Mouse (Mus musculus) left cerebral cortex, postnatal 14 days (tissue): ENCODE results near the gene Eid3. TPM values are rescaled to one million over a fixed set of nuclear protein-coding genes. Genes with fewer than 3 reads are reported as not detected.
A peak's percentile ranks its signal among the peaks of the same experiment; 100 is the strongest.

Experiments
- DNase-seq, 2 experiments: peaks; one replicate each; pipeline ENCODE4 v3.0.0; 2021 to 2022; ENCODE audit warnings: low spot score in 2 of 2, mixed read lengths in 1 of 2
- intact Hi-C: fragments of 180-260 bp; cut with DNase I; formaldehyde crosslinking; loops from one replicate; pipeline ENCODE4 v1.15.1; 2025
- total RNA-seq, 2 experiments: library from RNA; stranded (reverse); gene quantifications; 2 replicates each; pipeline ENCODE4 v1.2.3; 2021

Gene Eid3
- total RNA-seq, 2 experiments from 2014 or later, result 1.1 to 2.2 TPM

DNA sequence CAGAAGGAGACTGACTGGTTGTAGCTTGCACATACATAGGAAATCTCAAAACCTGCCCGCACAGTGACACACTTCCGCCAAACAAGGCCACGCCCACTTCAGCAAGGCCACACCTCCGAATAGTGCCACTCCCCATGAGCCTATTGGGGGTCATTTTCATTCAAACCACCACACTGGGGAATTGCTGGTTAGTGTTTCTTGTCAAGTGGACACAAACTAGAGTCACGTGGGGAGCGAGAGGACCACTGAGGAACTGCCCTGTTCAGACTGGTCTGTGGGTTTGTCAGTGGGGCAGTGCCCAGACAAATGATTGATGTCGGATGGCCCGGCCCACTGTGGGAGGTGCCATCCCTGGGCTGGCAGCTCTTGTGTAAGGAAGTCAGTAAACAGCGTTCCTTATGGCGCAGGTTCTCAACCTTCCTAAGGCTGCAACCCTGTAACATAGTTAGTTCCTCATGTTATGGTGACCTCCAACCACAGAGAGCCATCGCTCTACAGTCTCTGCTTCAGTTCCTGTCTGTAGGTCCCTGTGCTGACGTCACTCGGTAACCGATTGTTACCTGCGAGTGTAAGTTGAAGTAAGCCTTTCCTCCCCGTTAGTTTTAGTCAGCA is 33.5 kb downstream of the Eid3 start:
- intact Hi-C loops, result loop anchor here (1.0 to 10.0 kb wide), 2 partner anchors 84 to 455 kb away; no protein-coding TSS in a partner anchor

GRCm38 (mm10) chr10:82900546-82900945 is 34.1 kb downstream of the Eid3 start:
- peak; percentile 44 to 75 for DNase-seq
- intact Hi-C loops, result loop anchor here (1.0 to 10.0 kb wide), 2 partner anchors 84 to 454 kb away; no protein-coding TSS in a partner anchor

More for the DNA sequence above, 33.5 kb downstream of the Eid3 start:
- DNase-seq, result no peak

DNA sequence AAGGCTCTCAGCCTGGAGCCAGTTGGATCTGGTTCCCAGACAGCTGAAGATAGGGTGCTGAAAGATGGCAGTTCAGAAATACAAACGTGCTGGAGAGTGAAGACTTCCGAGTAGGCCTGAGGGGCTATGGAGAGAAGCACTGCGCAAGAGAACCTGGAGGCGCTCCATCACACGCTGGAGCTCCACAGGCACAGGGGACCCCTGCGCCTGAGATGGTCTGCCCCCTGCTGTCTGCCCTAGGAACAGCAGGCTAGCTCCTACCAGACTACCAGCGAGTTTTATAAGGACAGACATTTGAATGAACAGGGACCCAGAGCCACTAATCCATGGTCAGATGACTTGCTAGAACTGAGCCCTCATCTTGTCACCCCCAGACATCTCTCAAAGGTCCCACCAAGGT is 35.0 kb downstream of the Eid3 start:
- peak; percentile 83 to 86 for DNase-seq
- intact Hi-C loops, result loop anchor here (10.0 kb wide), 1 partner anchor 453 kb away; no protein-coding TSS in a partner anchor

DNA sequence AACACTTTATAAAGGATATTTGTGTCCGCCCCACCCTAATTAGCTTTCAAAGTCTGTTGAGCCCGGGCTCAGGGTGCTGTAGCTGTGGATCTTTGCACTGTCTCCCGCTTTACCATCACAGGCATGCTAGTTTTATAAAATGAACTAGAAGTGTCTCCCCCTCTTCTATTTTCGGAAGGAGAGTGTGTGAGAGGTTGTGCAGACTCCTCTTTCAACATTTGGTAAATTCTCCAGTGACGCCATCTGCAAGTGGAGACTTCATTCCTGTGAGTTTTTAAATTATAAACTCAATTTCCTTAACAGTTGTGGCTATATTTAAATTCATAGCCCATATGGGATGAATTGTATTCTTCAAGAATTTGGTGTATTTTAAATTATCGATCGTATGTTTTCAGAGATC is 42.1 kb downstream of the Eid3 start:
- peak in 1 of 2 experiments; percentile 20 for DNase-seq
- intact Hi-C loops, result loop anchor here (10.0 kb wide), 1 partner anchor 446 kb away; no protein-coding TSS in a partner anchor

GRCm38 (mm10) chr10:82909382-82909781 is 43.0 kb downstream of the Eid3 start:
- intact Hi-C loops, result loop anchor here (10.0 kb wide), 1 partner anchor 445 kb away; no protein-coding TSS in a partner anchor
- peak; percentile 77 to 81 for DNase-seq

DNA sequence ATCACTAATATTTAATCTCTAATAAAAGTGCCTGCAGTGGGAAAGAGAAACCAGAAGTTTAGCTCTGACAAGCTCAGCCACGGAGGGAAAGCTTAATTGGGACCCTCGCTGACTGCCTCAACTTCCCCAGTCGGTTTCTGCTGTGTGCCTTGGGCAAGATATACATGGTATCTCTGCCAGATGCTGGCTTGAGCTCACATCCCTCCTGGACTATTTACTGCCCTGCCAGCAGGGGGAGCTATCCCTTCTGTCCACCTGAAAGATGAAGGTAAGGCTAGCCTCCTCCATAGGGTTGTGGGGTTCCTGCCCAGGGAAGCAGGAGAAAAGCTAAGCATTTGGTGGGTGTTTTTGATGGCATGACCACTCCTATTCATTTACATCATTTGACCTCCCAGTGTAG is 43.8 kb downstream of the Eid3 start:
- no peak for DNase-seq
- intact Hi-C loops, result loop anchor here (2.0 to 5.0 kb wide), 3 partner anchors 197 to 385 kb away; no protein-coding TSS in a partner anchor

- intact Hi-C loops, result loop anchor here (5.0 kb wide), 2 partner anchors 194 to 284 kb away; no protein-coding TSS in a partner anchor
- DNase-seq, result no peak
These were observed 46.8 kb downstream of the Eid3 start for GRCm38 (mm10) chr10:82913238-82913637.

- intact Hi-C loops, result loop anchor here (5.0 kb wide), 2 partner anchors 194 to 284 kb away; no protein-coding TSS in a partner anchor
- no peak for DNase-seq
These were observed 47.3 kb downstream of the Eid3 start for GRCm38 (mm10) chr10:82913772-82914171.

Other genes starting within 250 kb of the Eid3 start
- 10 to 100 TPM; 19.2 to 21.7 TPM for gene 1190007I07Rik, start 243.4 kb upstream of the Eid3 start, total RNA-seq
- gene Tdg, start 236.8 kb upstream of the Eid3 start, total RNA-seq, result 10 to 100 TPM; 72.6 to 75.1 TPM
- 1 to 10 TPM; 9.1 to 9.4 TPM for gene Glt8d2, start 176.0 kb upstream of the Eid3 start, total RNA-seq
- gene Hcfc2, start 170.5 kb upstream of the Eid3 start, total RNA-seq, result 10 to 100 TPM; 33.0 to 36.3 TPM
- 10 to 100 TPM; 61.6 to 70.6 TPM for gene Nfyb, start 102.5 kb upstream of the Eid3 start, total RNA-seq
- 10 to 100 TPM; 45.6 to 48.6 TPM for gene Txnrd1, start 32.7 kb upstream of the Eid3 start, total RNA-seq
- 10 to 100 TPM; 29.8 to 33.1 TPM for gene Chst11, start 118.9 kb downstream of the Eid3 start, total RNA-seq